ENCODE assay signal across 7 mouse cellular contexts in the genomic region with DNA sequence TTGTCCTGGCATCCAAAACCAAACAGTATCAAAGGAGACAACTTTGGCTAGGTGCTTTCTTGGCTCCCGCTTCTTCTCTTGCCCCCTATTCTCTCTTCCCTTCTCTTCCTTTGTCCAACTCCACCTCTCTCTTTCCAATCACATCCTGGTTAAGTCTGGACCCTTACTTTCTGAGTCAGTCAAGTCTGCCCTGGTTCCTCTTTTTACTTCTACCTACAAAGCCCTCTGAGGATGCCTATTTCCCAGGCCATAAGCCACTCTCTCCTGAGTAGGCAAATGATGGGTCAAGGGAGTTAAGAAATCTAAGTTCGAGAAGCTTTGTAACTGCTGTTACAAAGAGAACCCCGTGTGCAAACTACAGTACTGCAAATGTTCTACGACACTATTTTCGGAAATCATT. TPM values are rescaled to one million over a fixed set of nuclear protein-coding genes. Genes with fewer than 3 reads are reported as not detected.
DNase-seq lines count a peak whose midpoint lies in the region; ATAC-seq and TF ChIP-seq lines count a peak whose summit lies in the region.

No protein-coding gene starts in this region.

- H3K4me3 ChIP-seq in C2C12 (ENCODE audit: insufficient read depth, poor library complexity, severe bottlenecking), result peak overlapping the region; percentile 48
- peak overlapping the region; percentile 70 for H3K4me3 ChIP-seq in G1E (ENCODE audit: low read depth, low read length)
- peak overlapping the region; percentile 60 for H3K4me3 ChIP-seq in forebrain, embryonic 15.5 days
- H3K4me3 ChIP-seq in liver, embryonic 16.5 days (ENCODE audit: low read depth, low read length), result peak overlapping the region; percentile 69

- H3K27me3 ChIP-seq in C2C12 (ENCODE audit: control insufficient read depth, insufficient read depth, insufficient read length) (no peaks in the 10 kb centered on the region), G1E (ENCODE audit: insufficient read depth, low read length) (no peaks in the 10 kb centered on the region)
- no peaks in the 10 kb centered on the region for H3K27me3 ChIP-seq in forebrain, embryonic 15.5 days
- no peaks in the 10 kb centered on the region for H3K27me3 ChIP-seq in liver, embryonic 16.5 days (ENCODE audit: control insufficient read depth, insufficient read depth, low read depth, low read length)

- WGBS in forebrain, embryonic 15.5 days, result 23% methylated on average over 5 of the region's 5 CpGs
- 18% methylated on average over 5 of the region's 5 CpGs for WGBS in liver, embryonic 16.5 days (ENCODE audit: insufficient replicate concordance)

- peak overlapping the region; percentile 64 for H3K9ac ChIP-seq in forebrain, embryonic 15.5 days (replicated peaks)
- peak overlapping the region; percentile 72 for H3K9ac ChIP-seq in liver, embryonic 16.5 days (ENCODE audit: low read depth, low read length)

- H3K9me3 ChIP-seq in G1E (replicated peaks), result peaks cover 11% of the 10 kb centered on the region
- no peaks in the 10 kb centered on the region for H3K9me3 ChIP-seq in forebrain, embryonic 15.5 days
- H3K9me3 ChIP-seq in liver, embryonic 16.5 days (replicated peaks; ENCODE audit: control insufficient read depth, low read length), result peaks cover 2% of the 10 kb centered on the region; the same call in 1 of the 2 replicates

- peak overlapping the region; percentile 62 for H3K4me2 ChIP-seq in forebrain, embryonic 15.5 days (replicated peaks)
- H3K4me2 ChIP-seq in liver, embryonic 16.5 days (ENCODE audit: low read depth, low read length), result peak overlapping the region; percentile 71

- H3K27ac ChIP-seq in forebrain, embryonic 15.5 days (replicated peaks), result no peak overlapping the region
- H3K27ac ChIP-seq in liver, embryonic 16.5 days (ENCODE audit: low read length), result no peak overlapping the region

- ATAC-seq in G1E (ENCODE audit: extremely low read depth, insufficient number of reproducible peaks, low FRiP score, poor library complexity, severe bottlenecking), result peak; percentile 18
- peak; percentile 12; the same call in 1 of the 2 replicates for ATAC-seq in forebrain, embryonic 15.5 days (replicated peaks)
- no peak for ATAC-seq in liver, embryonic 16.5 days (ENCODE audit: low read depth)

- TF ChIP-seq CTCF in C2C12 (IDR thresholded peaks at IDR 0.05; ENCODE audit: control insufficient read depth, insufficient read depth, insufficient read length), result no peak
- no peak for TF ChIP-seq CTCF in G1E (IDR thresholded peaks at IDR 0.05; ENCODE audit: low read depth, low read length)

- H3K79me2 ChIP-seq in C2C12 (ENCODE audit: control insufficient read depth, insufficient read depth), result peaks cover 33% of the 10 kb centered on the region

- peaks cover 17% of the 10 kb centered on the region for H3K4me1 ChIP-seq in G1E (ENCODE audit: insufficient read depth, low read depth, low read length)
- H3K4me1 ChIP-seq in forebrain, embryonic 15.5 days, result peaks cover 20% of the 10 kb centered on the region
- peaks cover 14% of the 10 kb centered on the region for H3K4me1 ChIP-seq in liver, embryonic 16.5 days (ENCODE audit: control insufficient read depth, low read depth, low read length)

- peak; percentile 23 for DNase-seq in G1E (ENCODE audit: low spot score)
- no peak for DNase-seq in adrenal gland, adult 2 months
- no peak for DNase-seq in cerebellum, adult 11 months
- DNase-seq in cerebellum, postnatal 36 days, result no peak

- H3ac ChIP-seq in C2C12 (ENCODE audit: control insufficient read depth, insufficient read length, low read depth), result no peak overlapping the region

- H3K36me3 ChIP-seq in C2C12 (ENCODE audit: control insufficient read depth, insufficient read depth) (peaks cover 5% of the 10 kb centered on the region), G1E (replicated peaks) (peaks cover 21% of the 10 kb centered on the region)
- H3K36me3 ChIP-seq in forebrain, embryonic 15.5 days, result peaks cover 13% of the 10 kb centered on the region
- 0 out of 2 replicates have a peak, but pooled peaks cover 2% of the 10 kb centered on the region for H3K36me3 ChIP-seq in liver, embryonic 16.5 days (ENCODE audit: control insufficient read depth, insufficient read depth)

- H3K79me3 ChIP-seq in C2C12 (ENCODE audit: low read depth), result peaks cover 10% of the 10 kb centered on the region

TF ChIP-seq in C2C12, 6 proteins besides CTCF, POLR2A, EP300 and RAD21:
- TF ChIP-seq CEBPB (IDR thresholded peaks at IDR 0.05; ENCODE audit: low read depth), result no peak
- no peak for TF ChIP-seq MYOG (IDR thresholded peaks at IDR 0.05; ENCODE audit: control insufficient read depth, extremely low read depth, insufficient read length)
- TF ChIP-seq MAX (IDR thresholded peaks at IDR 0.05), result no peak
- TF ChIP-seq FOSL1 (IDR thresholded peaks at IDR 0.05; ENCODE audit: insufficient read depth, low read length, poor library complexity, severe bottlenecking), result no peak
- no peak for TF ChIP-seq USF1 (IDR thresholded peaks at IDR 0.05; ENCODE audit: low read depth)
- TF ChIP-seq MYOD1 (IDR thresholded peaks at IDR 0.05; ENCODE audit: control insufficient read depth, insufficient read length, low read depth), result no peak

RNA-seq across cellular contexts. Expression of a gene that starts 0.6 kb away (rescaled TPM):
- polyA plus RNA-seq in C2C12 (2012; fragmentation: generic; extraction: Trizol) (1.8 TPM), G1E (2012) (1.0 and 1.1 TPM in 2 replicates)
- total RNA-seq in G1E (2014; fragmentation: Nextera tagmentation) (23.7 and 33.4 TPM in 2 replicates), G1E (2017) (19.7 and 21.6 TPM in 2 replicates)
- 18.4 and 20.0 TPM in 2 replicates for polyA plus RNA-seq in forebrain, embryonic 15.5 days (2015; fragmentation: Nextera tagmentation; extraction: Ambion mirVana)
- 5.1 and 5.5 TPM in 2 replicates for polyA plus RNA-seq in liver, embryonic 16.5 days (2015; fragmentation: Nextera tagmentation; extraction: Ambion mirVana)
- 1 to 10 TPM; 7.7 to 7.8 TPM for total RNA-seq in adrenal gland, adult 2 months (2021)
- polyA plus RNA-seq in adrenal gland, adult 2 months (2012; rRNA removed), result 2.8 and 2.9 TPM in 2 replicates

RNA-seq across cellular contexts. Expression of a gene that starts 0.7 kb away (rescaled TPM):
- 0.78 TPM for polyA plus RNA-seq in C2C12 (2012; fragmentation: generic; extraction: Trizol)
- total RNA-seq in G1E (2014; fragmentation: Nextera tagmentation), result 18.5 and 27.5 TPM in 2 replicates
- total RNA-seq in G1E (2017), result 20.6 and 23.3 TPM in 2 replicates
- 0.09 and 0.23 TPM in 2 replicates for polyA plus RNA-seq in G1E (2012)
- 8.4 and 8.8 TPM in 2 replicates for polyA plus RNA-seq in forebrain, embryonic 15.5 days (2015; fragmentation: Nextera tagmentation; extraction: Ambion mirVana)
- 4.4 and 4.6 TPM in 2 replicates for polyA plus RNA-seq in liver, embryonic 16.5 days (2015; fragmentation: Nextera tagmentation; extraction: Ambion mirVana)
- 1 to 10 TPM; 9.3 to 9.9 TPM for total RNA-seq in adrenal gland, adult 2 months (2021)
- 0.40 and 0.67 TPM in 2 replicates for polyA plus RNA-seq in adrenal gland, adult 2 months (2012; rRNA removed)

RNA-seq across cellular contexts. Expression of a gene that starts 45.9 kb away (rescaled TPM):
- 1.8 TPM for polyA plus RNA-seq in C2C12 (2012; fragmentation: generic; extraction: Trizol)
- total RNA-seq in G1E (2014; fragmentation: Nextera tagmentation), result 67.7 and 70.1 TPM in 2 replicates
- total RNA-seq in G1E (2017), result 44.0 and 51.3 TPM in 2 replicates
- polyA plus RNA-seq in G1E (2012), result 0.78 and 1.1 TPM in 2 replicates
- 13.2 and 14.1 TPM in 2 replicates for polyA plus RNA-seq in forebrain, embryonic 15.5 days (2015; fragmentation: Nextera tagmentation; extraction: Ambion mirVana)
- polyA plus RNA-seq in liver, embryonic 16.5 days (2015; fragmentation: Nextera tagmentation; extraction: Ambion mirVana), result 3.6 and 3.7 TPM in 2 replicates
- 1 to 10 TPM; 9.3 to 9.5 TPM for total RNA-seq in adrenal gland, adult 2 months (2021)
- 0.08 and 0.09 TPM in 2 replicates for polyA plus RNA-seq in adrenal gland, adult 2 months (2012; rRNA removed)
